Mouse (Mus musculus) cortical plate, adult 2 months (tissue): ENCODE results near the gene Prkce. TPM values are rescaled to one million over a fixed set of nuclear protein-coding genes. Genes with fewer than 3 reads are reported as not detected.

ENCODE experiments used
- H3K27ac ChIP-seq: fragments of 200-500 bp; 2 replicates; pipeline ENCODE4 v1.5.1; 2012; ENCODE audit warnings: low read length, control low read depth, inconsistent platforms; ENCODE audit not compliant: insufficient read depth
- H3K4me1 ChIP-seq: fragments of 200-500 bp; 2 replicates; pipeline ENCODE4 v1.6.1; 2011; ENCODE audit warnings: low read length; ENCODE audit not compliant: control insufficient read depth, insufficient read depth
- H3K4me3 ChIP-seq: fragments of 200-500 bp; 2 replicates; pipeline ENCODE4 v1.5.1; 2011; ENCODE audit warnings: mild to moderate bottlenecking, low read length, control low read depth; ENCODE audit not compliant: insufficient read depth
- CTCF ChIP-seq: fragments of 200-500 bp; IDR thresholded peaks from 2 replicates; pipeline ENCODE4 v1.5.1; 2011; ENCODE audit warnings: mild to moderate bottlenecking, control low read depth, low read length; ENCODE audit not compliant: insufficient read depth; ENCODE audit errors: extremely low read depth
- POLR2A ChIP-seq: fragments of 200-500 bp; IDR thresholded peaks from 2 replicates; pipeline ENCODE4 v1.6.1; 2011; ENCODE audit warnings: mild to moderate bottlenecking, low read length, control low read depth; ENCODE audit not compliant: insufficient read depth; ENCODE audit errors: extremely low read depth
- polyA plus RNA-seq: library from polyadenylated mRNA; depleted of rRNA; stranded (reverse); fragments of >200 nt; gene quantifications from 2 replicates; pipeline ENCODE4 v1.2.3, GENCODE M21; 2012

The Prkce gene
- polyA plus RNA-seq, 1 experiment: 83.7 TPM

DNA sequence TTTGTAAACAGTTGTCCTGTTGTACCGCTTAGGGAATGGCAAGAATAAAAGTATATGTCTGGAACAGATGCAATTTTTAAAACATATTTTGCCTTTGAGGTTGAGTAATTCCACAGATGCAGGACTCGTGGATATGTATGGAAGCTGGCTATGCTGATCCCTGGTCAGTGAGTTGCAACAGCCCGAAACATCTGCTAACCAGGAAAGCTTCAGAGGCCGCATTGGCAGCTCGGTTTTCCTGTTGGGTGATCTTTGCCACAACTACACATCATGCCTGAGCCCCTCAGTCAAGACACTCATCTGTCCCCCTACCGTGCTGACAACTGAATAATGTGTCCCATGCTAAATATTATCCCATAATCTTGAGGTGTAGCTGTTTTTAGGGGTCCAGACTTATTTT lies 404.6 kb downstream of the Prkce start:
- H3K4me1 ChIP-seq: peaks cover 1% of the 10 kb centered on the region; the same call in 1 of the 2 replicates
- TF ChIP-seq POLR2A (no peak), CTCF (no peak)
- no peak overlapping the region for H3K4me3 ChIP-seq
- no peak overlapping the region; the same call in 1 of the 2 replicates for H3K27ac ChIP-seq

GRCm38 (mm10) chr17:86572576-86572975 lies 405.0 kb downstream of the Prkce start:
- no peak overlapping the region for H3K4me3 ChIP-seq
- no peak overlapping the region for H3K27ac ChIP-seq
- no peak for TF ChIP-seq POLR2A
- no peak for TF ChIP-seq CTCF
- peaks cover 1% of the 10 kb centered on the region; the same call in 1 of the 2 replicates for H3K4me1 ChIP-seq

DNA sequence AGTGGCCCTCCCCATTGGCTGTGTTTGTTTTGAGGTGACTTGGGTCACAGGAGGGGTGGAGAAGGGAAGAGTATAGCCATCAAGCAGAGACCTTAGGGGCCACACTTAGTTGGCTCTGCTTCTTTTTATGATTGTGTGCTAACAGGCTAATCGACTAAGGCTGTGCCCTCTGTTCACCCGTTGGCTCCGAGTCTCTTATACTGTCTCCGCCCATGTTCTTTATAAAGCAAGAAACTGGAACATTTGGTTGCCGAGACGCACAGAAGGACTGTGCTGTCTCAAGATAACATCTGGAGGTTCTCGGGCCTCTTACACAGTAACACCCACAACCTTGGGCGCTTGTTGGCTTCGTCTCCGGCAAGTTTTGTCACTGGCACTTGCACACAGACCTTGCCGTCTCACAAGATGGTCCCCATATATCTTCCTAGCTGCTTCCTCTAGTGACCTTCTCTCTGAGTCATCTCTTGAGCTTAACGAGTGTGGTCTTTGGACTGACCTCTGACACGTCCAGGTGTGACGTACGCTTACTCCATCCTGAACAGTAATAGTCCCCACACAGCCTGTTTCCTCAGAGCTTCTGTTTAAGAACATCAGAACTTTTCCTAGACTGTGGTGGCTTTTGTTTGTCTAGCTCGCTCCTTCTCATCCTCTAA lies 406.1 kb downstream of the Prkce start:
- H3K4me3 ChIP-seq: no peak overlapping the region
- no peak for TF ChIP-seq CTCF
- TF ChIP-seq POLR2A: no peak
- H3K27ac ChIP-seq: no peak overlapping the region
- 0 out of 2 replicates have a peak, but pooled peaks cover 1% of the 10 kb centered on the region for H3K4me1 ChIP-seq

DNA sequence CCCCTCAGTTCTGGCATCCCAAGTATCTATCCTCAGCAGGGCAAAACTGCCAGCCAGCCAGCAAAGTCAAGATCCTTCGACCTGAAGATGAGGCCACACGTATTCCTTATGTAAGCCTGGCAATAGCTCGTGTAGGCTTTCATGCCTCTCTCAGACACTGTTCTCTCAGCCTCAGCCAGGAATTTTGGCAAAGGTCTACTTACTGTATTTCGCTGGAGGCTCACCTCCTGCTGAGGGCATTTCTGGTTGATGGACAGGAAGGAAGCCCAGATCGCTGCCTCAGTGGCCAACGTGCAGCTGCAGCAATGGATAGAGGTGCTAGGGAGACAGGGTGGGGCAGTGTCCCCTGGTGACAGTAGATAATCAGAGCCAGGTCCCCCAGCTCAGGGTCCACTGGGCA lies 413.1 kb downstream of the Prkce start:
- no peaks in the 10 kb centered on the region for H3K4me1 ChIP-seq
- H3K4me3 ChIP-seq: no peak overlapping the region
- no peak for TF ChIP-seq POLR2A
- no peak for TF ChIP-seq CTCF
- H3K27ac ChIP-seq: no peak overlapping the region

DNA sequence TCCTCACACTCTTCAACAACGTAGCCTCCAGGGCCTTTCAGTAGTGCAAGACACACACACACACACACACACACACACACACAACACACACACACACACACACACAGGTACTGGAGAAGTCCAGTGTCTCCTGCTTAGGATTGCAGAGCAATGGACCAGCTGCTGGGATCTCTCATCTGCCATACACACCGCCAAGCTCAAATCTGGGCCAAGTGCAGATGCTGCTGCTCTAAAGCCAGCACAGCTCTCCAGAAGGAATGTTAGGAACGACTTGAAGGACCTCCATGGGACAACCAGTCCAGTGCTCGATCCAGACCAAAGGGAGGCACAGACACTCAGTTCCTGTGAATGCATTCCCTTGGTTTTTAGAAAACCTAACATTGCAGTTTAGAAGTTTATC lies 414.8 kb downstream of the Prkce start:
- no peak for TF ChIP-seq POLR2A
- TF ChIP-seq CTCF: no peak

GRCm38 (mm10) chr17:86586441-86586840 lies 418.9 kb downstream of the Prkce start:
- H3K4me3 ChIP-seq: no peak overlapping the region
- H3K4me1 ChIP-seq: peaks cover 2% of the 10 kb centered on the region; the same call in 1 of the 2 replicates
- TF ChIP-seq POLR2A: no peak
- TF ChIP-seq CTCF: no peak
- no peak overlapping the region for H3K27ac ChIP-seq

More for the DNA sequence above, 414.8 kb downstream of the Prkce start:
- Histone ChIP-seq H3K4me1 (no peaks in the 10 kb centered on the region), H3K4me3 (no peak overlapping the region), H3K27ac (no peak overlapping the region)

DNA sequence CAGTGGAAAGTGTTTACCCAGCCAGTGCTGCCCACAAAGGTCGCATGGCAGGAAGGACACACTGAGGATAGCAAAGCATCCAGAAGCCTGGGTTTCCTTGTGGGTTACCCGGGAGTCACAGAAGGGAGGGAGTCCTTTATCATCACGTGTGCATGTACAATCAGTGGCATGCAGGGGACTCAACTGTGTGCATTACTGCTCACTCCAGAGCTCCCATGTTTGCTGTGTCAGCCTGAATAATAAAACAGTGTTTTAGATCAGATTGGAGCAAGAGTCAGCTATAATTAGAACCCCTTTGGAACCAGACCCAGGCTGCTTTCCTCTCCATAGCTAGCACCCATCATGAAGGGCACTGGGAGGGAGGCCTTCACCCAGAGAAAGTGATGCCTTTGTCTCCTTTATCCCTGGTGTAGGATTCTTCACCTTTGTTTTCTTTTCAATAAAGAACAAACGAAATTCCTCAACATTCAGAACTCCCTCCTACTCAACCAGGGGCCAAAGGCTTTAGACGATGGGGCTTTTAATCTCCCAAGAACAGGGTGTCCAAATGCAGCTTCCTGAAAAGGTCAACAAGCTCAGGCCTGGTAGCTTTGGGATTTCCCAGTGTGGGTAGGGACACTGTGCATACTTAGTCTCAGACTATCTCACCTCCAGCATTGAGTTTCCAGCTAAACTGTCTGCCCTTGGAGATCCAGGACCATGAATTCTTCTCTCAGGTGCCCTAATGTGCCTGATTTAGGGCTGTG lies 421.3 kb downstream of the Prkce start:
- Histone ChIP-seq H3K4me1 (peaks cover 6% of the 10 kb centered on the region; the same call in 1 of the 2 replicates), H3K4me3 (no peak overlapping the region), H3K27ac (no peak overlapping the region)
- TF ChIP-seq CTCF (no peak), POLR2A (no peak)

DNA sequence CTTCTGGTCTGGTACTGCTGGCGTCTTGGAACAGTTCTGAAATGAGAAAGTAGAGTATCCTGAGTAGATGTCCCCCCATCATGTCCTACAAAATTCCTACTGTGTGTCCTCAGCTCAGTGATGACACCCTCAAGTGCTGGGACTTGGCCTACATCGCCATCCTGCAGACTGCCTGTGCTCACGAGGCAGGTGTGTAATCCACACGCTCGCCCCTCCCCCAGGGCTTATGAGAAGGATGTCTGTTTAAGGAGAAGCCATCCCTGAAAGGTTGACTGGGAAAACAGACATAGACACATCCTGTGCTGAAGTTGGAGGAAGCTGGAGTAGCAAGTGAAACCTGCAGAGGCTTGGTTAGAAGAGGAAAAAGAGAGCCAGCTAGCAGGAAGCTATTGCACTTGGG lies 422.1 kb downstream of the Prkce start:
- Histone ChIP-seq H3K27ac (no peak overlapping the region), H3K4me3 (no peak overlapping the region), H3K4me1 (peaks cover 7% of the 10 kb centered on the region; the same call in 1 of the 2 replicates)
- no peak for TF ChIP-seq CTCF
- TF ChIP-seq POLR2A: no peak

- peaks cover 7% of the 10 kb centered on the region; the same call in 1 of the 2 replicates for H3K4me1 ChIP-seq
Observed at GRCm38 (mm10) chr17:86591241-86591640, 423.7 kb downstream of the Prkce start.

DNA sequence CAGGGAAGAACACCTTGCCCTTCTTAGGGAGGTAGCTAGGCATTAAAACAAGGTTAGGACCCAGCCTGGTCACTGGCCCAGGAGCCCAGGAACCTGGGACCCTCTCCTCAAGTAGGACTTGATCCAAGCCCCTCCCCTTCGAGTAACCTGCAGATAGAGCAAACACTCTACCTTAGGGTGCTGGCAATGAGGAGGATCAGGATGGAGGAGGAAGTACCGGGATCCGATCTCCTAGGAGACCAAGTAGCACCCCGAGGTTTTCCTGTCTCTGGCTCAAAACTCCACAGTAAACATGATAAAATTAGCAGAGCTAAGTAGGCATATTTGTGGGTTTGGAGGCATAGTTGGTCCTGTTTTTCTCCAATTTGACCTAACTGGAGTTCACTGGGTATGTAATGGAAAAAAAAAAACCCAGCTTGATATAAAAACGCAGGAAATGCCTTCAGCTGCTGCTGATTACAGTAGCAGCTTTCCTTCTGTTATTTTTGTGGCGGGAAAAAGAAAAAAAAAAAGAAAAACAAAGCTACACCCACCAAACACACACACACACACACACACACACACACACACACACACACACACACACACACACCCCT lies 425.5 kb downstream of the Prkce start:
- H3K4me1 ChIP-seq: peaks cover 7% of the 10 kb centered on the region; the same call in 1 of the 2 replicates
- no peak overlapping the region for H3K4me3 ChIP-seq
- H3K27ac ChIP-seq: no peak overlapping the region
- TF ChIP-seq CTCF: no peak
- TF ChIP-seq POLR2A: no peak

More at GRCm38 (mm10) chr17:86591241-86591640, 423.7 kb downstream of the Prkce start:
- TF ChIP-seq CTCF (no peak), POLR2A (no peak)
- no peak overlapping the region for H3K27ac ChIP-seq
- H3K4me3 ChIP-seq: no peak overlapping the region

GRCm38 (mm10) chr17:86595526-86595925 lies 427.9 kb downstream of the Prkce start:
- no peak overlapping the region for H3K27ac ChIP-seq

More at GRCm38 (mm10) chr17:86595526-86595925, 427.9 kb downstream of the Prkce start:
- TF ChIP-seq CTCF (no peak), POLR2A (no peak)
- Histone ChIP-seq H3K4me1 (peaks cover 4% of the 10 kb centered on the region; the same call in 1 of the 2 replicates), H3K4me3 (no peak overlapping the region)
